Mouse (Mus musculus): ENCODE results near the gene Mme.

- TF ChIP-seq GATA1 (IDR thresholded peaks at IDR 0.05; ENCODE audit: borderline replicate concordance, low read length) (no peak), FLI1 (IDR thresholded peaks at IDR 0.05; ENCODE audit: low read length) (no peak)
Measured at GRCm38 (mm10) chr3:63411006-63411405, 169.7 kb downstream of the Mme start.

Measured in megakaryocyte, embryonic 14.5 days (primary cell).